Mouse (Mus musculus) midbrain, embryonic 16.5 days (tissue): ENCODE measurements around the gene Rpl41. TPM values are rescaled to one million over a fixed set of nuclear protein-coding genes. Genes with fewer than 3 reads are reported as not detected.

ENCODE experiments used
- ATAC-seq: fragments of 200-750 bp; cut with Nextera tagmentation; 2 replicates; pipeline ENCODE4 v1.8.0; 2017; ENCODE audit warnings: moderate TSS enrichment
- H3K27ac ChIP-seq: fragments of 300-500 bp; sonication (generic); 2 replicates; pipeline ENCODE4 v1.5.1; 2014; ENCODE audit warnings: mild to moderate bottlenecking, low read length, mixed read lengths
- H3K27me3 ChIP-seq: fragments of 300-500 bp; sonication (generic); 2 replicates; pipeline ENCODE4 v1.6.1; 2014; ENCODE audit warnings: low read depth, low read length, mixed read lengths; ENCODE audit not compliant: control insufficient read depth, insufficient read depth
- H3K36me3 ChIP-seq: fragments of 300-500 bp; sonication (generic); 2 replicates; pipeline ENCODE4 v1.6.1; 2014; ENCODE audit warnings: mild to moderate bottlenecking, low read length, moderate library complexity, mixed read lengths; ENCODE audit not compliant: control insufficient read depth, insufficient read depth
- H3K4me1 ChIP-seq: fragments of 300-500 bp; sonication (generic); 2 replicates; pipeline ENCODE4 v1.6.1; 2014; ENCODE audit warnings: mild to moderate bottlenecking, low read length, mixed read lengths; ENCODE audit not compliant: control insufficient read depth, insufficient read depth
- H3K4me2 ChIP-seq: fragments of 300-500 bp; sonication (generic); 2 replicates; pipeline ENCODE4 v1.6.1; 2014; ENCODE audit warnings: mild to moderate bottlenecking, low read length, mixed read lengths
- H3K4me3 ChIP-seq: fragments of 300-500 bp; sonication (generic); 2 replicates; pipeline ENCODE4 v1.5.1; 2014; ENCODE audit warnings: low read depth, mild to moderate bottlenecking, low read length, moderate library complexity, mixed read lengths
- H3K9ac ChIP-seq: fragments of 300-500 bp; sonication (generic); 2 replicates; pipeline ENCODE4 v1.6.1; 2014; ENCODE audit warnings: low read depth, low read length, mixed read lengths
- H3K9me3 ChIP-seq: fragments of 300-500 bp; sonication (generic); replicated peaks from 2 replicates; pipeline ENCODE4 v1.6.1; 2014; ENCODE audit warnings: mild to moderate bottlenecking, low read length, mixed read lengths; ENCODE audit not compliant: control insufficient read depth, poor library complexity, severe bottlenecking
- WGBS: fragments of 180-500 bp; shearing (Covaris S2); extraction: QIAGEN DNeasy Blood & Tissue Kit; methylation state at CpG from one replicate; pipeline ENCODE4 v1.1.7; 2014; 5-methylcytosine and 5-hydroxymethylcytosine counted together
- polyA plus RNA-seq: library from polyadenylated mRNA; unstranded; fragments of >200 nt; fragmentation: Nextera tagmentation; extraction: Ambion mirVana; gene quantifications from 2 replicates; pipeline ENCODE4 v1.2.1, GENCODE M21; 2015

Gene Rpl41
- polyA plus RNA-seq, 1 experiment from 2014 or later: 1,924 TPM

DNA sequence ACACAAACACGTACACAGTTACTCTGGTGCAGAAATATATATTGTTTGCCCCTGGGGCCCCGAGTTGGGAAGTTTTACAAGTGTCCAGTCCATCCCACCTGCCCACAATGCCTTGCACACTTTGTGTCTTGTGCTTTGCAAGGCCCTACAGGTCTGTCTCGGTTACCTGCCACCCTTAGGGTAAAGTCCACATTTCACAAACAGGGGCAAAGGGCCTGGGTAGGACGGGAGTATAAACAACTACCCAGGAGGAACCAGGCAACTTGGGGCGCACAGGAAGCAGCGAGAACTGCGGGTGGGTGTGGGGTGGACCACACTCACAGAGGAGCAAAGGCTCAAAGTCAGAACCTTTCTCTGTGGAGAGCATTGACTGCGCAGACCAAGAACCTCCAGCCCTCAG lies 38.6 kb upstream of the Rpl41 start:
- no peaks in the 10 kb centered on the region for H3K9me3 ChIP-seq
- no peak overlapping the region for H3K4me2 ChIP-seq
- peaks cover 46% of the 10 kb centered on the region for H3K27me3 ChIP-seq
- peaks cover 4% of the 10 kb centered on the region; the same call in 1 of the 2 replicates for H3K4me1 ChIP-seq
- H3K9ac ChIP-seq: no peak overlapping the region
- no peak overlapping the region for H3K4me3 ChIP-seq
- no peak overlapping the region for H3K27ac ChIP-seq
- no peak for ATAC-seq
- no peaks in the 10 kb centered on the region for H3K36me3 ChIP-seq
- 57% methylated on average over 8 of the region's 8 CpGs for WGBS

DNA sequence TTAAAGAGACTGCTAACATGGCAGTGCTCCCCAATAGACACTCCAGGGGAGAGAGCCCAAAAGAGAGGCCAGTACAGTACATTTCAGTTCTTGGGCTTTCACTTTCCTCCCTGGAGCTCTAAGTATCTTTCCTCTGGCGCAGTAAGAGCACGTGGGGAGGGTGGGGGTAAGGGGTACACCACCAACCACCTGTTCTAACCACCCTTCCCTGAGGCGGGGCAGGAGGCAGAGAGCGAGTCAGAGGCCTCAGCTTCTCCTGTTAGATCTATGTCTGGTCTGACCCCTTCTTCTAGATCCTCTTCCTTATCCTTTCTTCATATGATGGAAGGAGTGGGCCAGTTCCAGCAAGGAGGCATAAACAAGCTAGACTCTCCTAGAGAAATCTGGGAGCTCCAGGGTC lies 38.0 kb upstream of the Rpl41 start:
- no peak overlapping the region for H3K27ac ChIP-seq
- no peaks in the 10 kb centered on the region for H3K9me3 ChIP-seq
- no peaks in the 10 kb centered on the region for H3K36me3 ChIP-seq
- H3K27me3 ChIP-seq: peaks cover 46% of the 10 kb centered on the region
- no peak for ATAC-seq
- no peak overlapping the region for H3K4me3 ChIP-seq
- H3K4me2 ChIP-seq: no peak overlapping the region
- H3K4me1 ChIP-seq: peaks cover 4% of the 10 kb centered on the region; the same call in 1 of the 2 replicates
- WGBS: 52% methylated on average over 4 of the region's 4 CpGs
- H3K9ac ChIP-seq: no peak overlapping the region

- peaks cover 4% of the 10 kb centered on the region; the same call in 1 of the 2 replicates for H3K4me1 ChIP-seq
- no peak for ATAC-seq
- H3K4me2 ChIP-seq: no peak overlapping the region
- H3K36me3 ChIP-seq: no peaks in the 10 kb centered on the region
- H3K9me3 ChIP-seq: no peaks in the 10 kb centered on the region
- H3K27ac ChIP-seq: no peak overlapping the region
- no peak overlapping the region for H3K9ac ChIP-seq
- peaks cover 46% of the 10 kb centered on the region for H3K27me3 ChIP-seq
- H3K4me3 ChIP-seq: no peak overlapping the region
- WGBS: 11% methylated on average over 1 of the region's 1 CpGs
Observed at GRCm38 (mm10) chr10:128586546-128586945, 37.4 kb upstream of the Rpl41 start.

GRCm38 (mm10) chr10:128584386-128584785 lies 35.3 kb upstream of the Rpl41 start:
- no peak overlapping the region for H3K4me2 ChIP-seq
- peaks cover 3% of the 10 kb centered on the region; the same call in 1 of the 2 replicates for H3K4me1 ChIP-seq
- peaks cover 34% of the 10 kb centered on the region for H3K27me3 ChIP-seq
- no peak for ATAC-seq
- H3K36me3 ChIP-seq: no peaks in the 10 kb centered on the region
- H3K9ac ChIP-seq: no peak overlapping the region
- no peaks in the 10 kb centered on the region for H3K9me3 ChIP-seq
- H3K4me3 ChIP-seq: no peak overlapping the region
- H3K27ac ChIP-seq: no peak overlapping the region
- 10% methylated on average over 4 of the region's 4 CpGs for WGBS

DNA sequence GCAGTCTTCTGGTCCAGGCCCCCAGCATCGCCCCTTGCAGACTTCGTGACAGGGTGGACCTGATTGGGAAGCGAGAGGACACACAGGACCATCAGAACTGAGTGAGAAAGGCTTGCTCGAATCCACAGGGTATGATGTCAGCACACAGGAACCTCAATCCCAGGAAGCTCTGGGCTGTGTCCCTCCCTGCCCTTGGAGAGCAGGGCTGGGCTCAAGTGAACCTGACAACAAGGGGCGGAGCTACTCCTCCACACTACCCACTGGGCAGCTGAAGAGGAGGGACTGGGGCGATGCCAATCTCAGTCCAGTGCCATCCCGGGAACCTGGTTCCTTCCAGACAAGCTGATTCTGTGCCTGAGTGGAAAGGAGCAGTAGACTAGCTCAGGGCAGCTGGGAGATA lies 34.5 kb upstream of the Rpl41 start:
- no peaks in the 10 kb centered on the region for H3K4me1 ChIP-seq
- WGBS: 25% methylated on average over 7 of the region's 7 CpGs
- no peak for ATAC-seq

GRCm38 (mm10) chr10:128579731-128580130 lies 30.6 kb upstream of the Rpl41 start:
- Histone ChIP-seq H3K9me3 (no peaks in the 10 kb centered on the region), H3K36me3 (no peaks in the 10 kb centered on the region), H3K4me1 (no peaks in the 10 kb centered on the region), H3K9ac (no peak overlapping the region), H3K27ac (no peak overlapping the region), H3K4me3 (no peak overlapping the region), H3K27me3 (peaks cover 2% of the 10 kb centered on the region; the same call in 1 of the 2 replicates), H3K4me2 (no peak overlapping the region)
- ATAC-seq: no peak
- 73% methylated on average over 4 of the region's 4 CpGs for WGBS

More for the DNA sequence above, 34.5 kb upstream of the Rpl41 start:
- H3K9ac ChIP-seq: no peak overlapping the region
- H3K36me3 ChIP-seq: no peaks in the 10 kb centered on the region
- H3K4me3 ChIP-seq: no peak overlapping the region
- H3K27me3 ChIP-seq: peaks cover 27% of the 10 kb centered on the region
- H3K4me2 ChIP-seq: no peak overlapping the region
- H3K9me3 ChIP-seq: no peaks in the 10 kb centered on the region
- H3K27ac ChIP-seq: no peak overlapping the region

- Histone ChIP-seq H3K4me3 (no peak overlapping the region), H3K27me3 (peaks cover 2% of the 10 kb centered on the region; the same call in 1 of the 2 replicates), H3K4me2 (no peak overlapping the region), H3K9me3 (no peaks in the 10 kb centered on the region), H3K36me3 (no peaks in the 10 kb centered on the region), H3K27ac (no peak overlapping the region), H3K4me1 (no peaks in the 10 kb centered on the region), H3K9ac (no peak overlapping the region)
- 99% methylated on average over 3 of the region's 3 CpGs for WGBS
- no peak for ATAC-seq
Observed at GRCm38 (mm10) chr10:128579298-128579697, 30.2 kb upstream of the Rpl41 start.

- Histone ChIP-seq H3K9ac (no peak overlapping the region), H3K4me1 (no peaks in the 10 kb centered on the region), H3K4me2 (no peak overlapping the region), H3K9me3 (no peaks in the 10 kb centered on the region), H3K36me3 (no peaks in the 10 kb centered on the region), H3K27ac (no peak overlapping the region), H3K27me3 (peaks cover 2% of the 10 kb centered on the region; the same call in 1 of the 2 replicates), H3K4me3 (no peak overlapping the region)
- 78% methylated on average over 11 of the region's 11 CpGs for WGBS
- ATAC-seq: no peak
Observed at GRCm38 (mm10) chr10:128578330-128578729, 29.2 kb upstream of the Rpl41 start.

DNA sequence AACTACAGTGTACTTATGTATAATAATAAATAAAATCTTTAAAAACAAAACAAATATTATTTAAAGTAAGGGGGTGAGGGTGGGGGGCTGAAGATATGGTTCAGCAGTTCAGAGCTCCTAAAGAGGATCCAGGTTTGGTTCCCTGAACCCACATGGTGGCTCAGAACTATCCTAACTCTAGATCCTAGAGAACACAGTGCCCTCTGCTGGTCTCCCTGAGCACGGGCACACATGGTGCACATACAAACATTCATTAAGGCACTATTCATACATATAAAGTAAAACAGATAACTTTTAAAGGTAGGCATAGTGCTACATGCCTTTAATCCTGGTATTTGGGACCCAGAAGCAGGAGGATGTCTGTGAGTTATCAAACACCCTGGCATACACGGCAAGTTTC lies 26.0 kb upstream of the Rpl41 start:
- Histone ChIP-seq H3K9me3 (no peaks in the 10 kb centered on the region), H3K4me2 (no peak overlapping the region), H3K4me1 (no peaks in the 10 kb centered on the region), H3K27me3 (no peaks in the 10 kb centered on the region; the same call in 1 of the 2 replicates), H3K27ac (no peak overlapping the region), H3K36me3 (no peaks in the 10 kb centered on the region), H3K4me3 (no peak overlapping the region), H3K9ac (no peak overlapping the region)
- WGBS: 93% methylated on average over 2 of the region's 2 CpGs
- ATAC-seq: no peak
